Mouse (Mus musculus) adipose tissue, adult 10 weeks (tissue): Measurements from ENCODE around the gene Serhl. TPM values are rescaled to one million over a fixed set of nuclear protein-coding genes. Genes with fewer than 3 reads are reported as not detected.

Experiments
- polyA plus RNA-seq: library from polyadenylated mRNA; stranded (reverse); fragments of 350-450 nt; fragmentation: Illumina TruSeq; extraction: RNeasy Lipid Tissue Mini Kit (QIAGEN cat#74804); gene quantifications from one replicate; pipeline ENCODE4 v1.2.3, GENCODE M21; 2014; ENCODE audit warnings: low read depth, low replicate concordance

Gene Serhl
- polyA plus RNA-seq: 62.2 TPM

DNA sequence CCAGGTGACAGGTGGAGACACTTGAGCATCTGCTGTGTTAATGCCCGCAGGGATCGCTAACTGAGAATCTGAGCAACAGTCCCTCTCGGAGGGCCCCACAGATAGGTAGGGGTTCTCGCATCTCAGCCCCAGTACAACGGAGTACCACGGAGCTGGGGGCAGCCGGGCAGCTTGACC is at the start of gene Serhl:
Serhl (plus strand) TSS at position 78 of the 177 bp plus-strand sequence.

DNA sequence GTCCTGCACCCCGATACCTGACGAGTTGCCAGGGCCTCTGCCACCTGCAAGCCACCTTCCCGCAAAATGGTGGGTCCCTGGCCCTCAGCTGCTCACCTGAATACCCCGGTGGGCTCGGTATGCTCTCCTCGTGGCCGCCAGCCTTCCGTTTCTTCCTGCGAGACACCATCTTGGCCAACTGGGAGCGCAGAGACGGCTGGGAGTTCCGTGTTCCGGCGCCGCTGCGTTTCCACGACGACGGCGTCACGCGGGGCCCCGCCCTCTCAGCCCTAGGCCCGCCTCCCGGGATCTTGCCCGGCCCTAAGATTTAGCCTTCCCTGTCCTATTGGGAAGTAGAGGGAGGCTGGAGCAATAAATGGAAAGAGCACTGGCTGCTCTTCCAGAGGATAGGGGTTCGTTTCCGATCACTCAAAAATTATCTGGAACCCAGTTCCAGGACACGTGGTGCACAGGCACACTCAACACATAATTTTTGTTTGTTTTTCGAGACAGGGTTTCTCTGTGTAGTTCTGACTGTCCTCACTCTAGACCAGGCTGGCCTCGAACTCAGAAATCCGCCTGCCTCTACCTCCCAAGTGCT is 33.4 kb downstream of the Serhl start, which contains the start of gene Rrp7a:
Rrp7a (minus strand) TSS at position 236 of the 580 bp plus-strand sequence.

GRCm38 (mm10) chr15:83149196-83150072 is 60.1 kb downstream of the Serhl start, which contains the start of gene Poldip3:
TSS of gene Poldip3 (minus strand) at chr15:83149384.

Other genes starting within 250 kb of the Serhl start
- 17.3 TPM for gene Tcf20, start 101.6 kb upstream of the Serhl start, polyA plus RNA-seq
- 6.8 TPM for gene Nfam1, start 56.2 kb upstream of the Serhl start, polyA plus RNA-seq
- gene Rrp7a, start 33.3 kb downstream of the Serhl start, polyA plus RNA-seq: 44.0 TPM
- 54.4 TPM for gene Poldip3, start 59.9 kb downstream of the Serhl start, polyA plus RNA-seq
- gene Cyb5r3, start 83.1 kb downstream of the Serhl start, polyA plus RNA-seq: 146 TPM
- 14.6 TPM for gene A4galt, start 162.3 kb downstream of the Serhl start, polyA plus RNA-seq